Mouse (Mus musculus) liver, embryonic 14.5 days (tissue): ENCODE data around the gene Scyl1.
"Not testable (repeated sequence)": the region's sequence is repeated elsewhere in the genome, so short reads cannot be mapped to it uniquely, and the experiment has no call there.

Experiments used
- CTCF ChIP-seq: IDR thresholded peaks from 2 replicates; pipeline ENCODE4 v1.5.1; 2016; ENCODE audit warnings: antibody characterized with exemption, low read depth, control low read depth
- EP300 ChIP-seq: IDR thresholded peaks from 2 replicates; pipeline ENCODE4 v1.6.1; 2016; ENCODE audit warnings: antibody characterized with exemption, low read depth

DNA sequence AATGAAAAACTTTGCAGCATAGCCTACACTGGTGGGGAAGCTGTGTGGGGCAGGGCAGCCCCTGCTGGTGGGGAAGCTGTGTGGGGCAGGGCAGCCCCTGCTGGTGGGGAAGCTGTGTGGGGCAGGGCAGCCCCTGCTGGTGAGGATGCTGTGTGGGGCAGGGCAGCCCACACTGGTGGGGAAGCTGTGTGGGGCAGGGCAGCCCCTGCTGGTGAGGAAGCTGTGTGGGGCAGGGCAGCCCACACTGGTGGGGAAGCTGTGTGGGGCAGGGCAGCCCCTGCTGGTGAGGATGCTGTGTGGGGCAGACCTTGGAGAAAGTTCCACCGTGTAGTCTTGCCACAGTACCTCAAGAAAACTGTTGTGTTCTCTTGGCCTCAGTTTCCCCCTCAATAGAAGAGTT lies 42.8 kb upstream of the Scyl1 start:
- TF ChIP-seq CTCF, result peak; percentile 62
- not testable (repeated sequence) for TF ChIP-seq EP300
